Mouse (Mus musculus) T-helper 17 cell (primary cell): ENCODE measurements at regions not wholly inside any gene's neighbourhood (a gene's known extent, or its start where the extent isn't known, plus 50 kb on each side); places are given as distances from the start of the nearest gene placed in this dataset.

Source experiments
- in situ Hi-C, 2 experiments: fragments of 300-600 bp; cut with MboI, MseI; formaldehyde crosslinking; loops; 1 replicate in 1 of 2; 2 replicates in 1 of 2; pipeline ENCODE4 v1.15.1; 2025; ENCODE audit warnings: high pct_unique_total_duplicates in 2 of 2

DNA sequence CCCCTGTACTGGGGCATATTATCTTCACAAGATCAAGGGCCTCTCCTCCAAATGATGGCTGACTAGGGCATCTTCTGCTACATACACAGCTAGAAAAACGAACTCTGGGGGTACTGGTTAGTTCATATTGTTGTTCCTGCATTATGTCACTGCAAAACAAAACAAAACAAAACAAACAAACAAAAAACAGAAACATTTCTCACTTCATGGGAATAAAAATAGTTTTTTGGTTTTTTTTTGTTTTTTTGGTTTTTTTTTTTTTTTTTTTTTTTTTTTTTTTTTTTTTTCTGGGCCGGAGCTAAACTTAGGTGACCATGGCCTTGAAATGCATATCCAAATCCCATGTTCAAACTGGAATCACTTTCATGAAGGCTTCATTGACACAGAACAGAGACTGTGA lies 1184.4 kb downstream of the Efna5 start:
- in situ Hi-C loops = no loop called here

DNA sequence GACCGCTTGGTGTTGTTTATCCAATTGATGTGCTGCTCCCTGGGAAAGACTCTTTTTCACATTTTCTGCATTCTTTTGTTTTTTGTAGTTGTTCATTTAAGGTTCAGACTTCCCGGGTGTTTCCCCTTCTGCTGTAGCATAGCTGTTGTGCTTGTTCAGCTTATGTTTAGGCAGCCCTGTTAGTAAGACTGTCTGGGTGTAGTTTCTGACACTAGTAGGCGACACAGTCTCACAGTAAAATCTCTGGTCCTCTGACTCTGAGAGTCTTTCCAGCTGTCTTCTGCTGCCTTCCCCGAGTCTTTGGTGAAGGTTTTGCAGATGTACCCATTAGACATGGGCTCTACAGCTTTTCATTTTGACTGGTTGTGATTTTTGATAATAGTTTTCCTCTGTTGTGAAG lies 1194.8 kb downstream of the Efna5 start:
- in situ Hi-C loops = no loop called here

DNA sequence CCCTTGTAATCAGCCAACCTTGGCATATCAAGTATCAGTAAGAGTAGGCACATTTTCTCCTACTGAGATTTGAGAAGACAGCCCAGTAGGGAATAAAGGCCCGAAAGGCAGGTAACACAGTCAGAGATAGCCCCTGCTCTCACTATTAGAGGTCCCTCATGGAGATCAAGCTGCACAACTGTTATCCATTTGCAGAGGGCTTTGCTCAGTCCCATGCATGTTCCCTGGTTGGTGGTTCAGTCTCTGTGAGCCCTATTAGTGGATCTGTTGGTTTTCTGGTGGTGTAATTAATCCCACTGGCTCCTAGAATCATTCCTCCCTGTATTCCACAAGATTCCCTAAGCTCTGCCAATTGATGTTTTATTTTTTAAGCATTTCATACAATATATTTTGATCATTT lies 1196.6 kb downstream of the Efna5 start:
- in situ Hi-C loops = no loop called here

DNA sequence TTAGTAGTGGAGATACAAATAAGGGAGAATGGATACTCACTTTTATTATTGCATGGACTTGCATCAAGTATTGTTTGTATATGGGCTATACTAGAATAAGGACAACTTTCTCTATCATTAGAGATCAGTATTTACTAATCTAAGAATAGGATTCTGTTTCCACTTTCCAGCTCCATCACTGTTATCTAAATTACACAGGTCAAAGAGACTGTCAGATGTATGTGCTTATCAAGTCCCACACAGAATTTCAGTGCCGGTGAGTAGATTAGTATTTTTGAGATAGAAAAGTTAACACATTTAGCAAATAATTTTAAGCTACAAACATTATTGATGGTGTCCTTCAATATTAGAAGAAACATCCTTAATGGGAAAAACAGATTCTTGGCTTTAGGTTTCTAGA lies 1210.5 kb downstream of the Efna5 start:
- in situ Hi-C loops = loop anchor here in 1 of 2 experiments (10.0 kb wide), 1 partner anchor 1534 kb away; no protein-coding TSS in a partner anchor

DNA sequence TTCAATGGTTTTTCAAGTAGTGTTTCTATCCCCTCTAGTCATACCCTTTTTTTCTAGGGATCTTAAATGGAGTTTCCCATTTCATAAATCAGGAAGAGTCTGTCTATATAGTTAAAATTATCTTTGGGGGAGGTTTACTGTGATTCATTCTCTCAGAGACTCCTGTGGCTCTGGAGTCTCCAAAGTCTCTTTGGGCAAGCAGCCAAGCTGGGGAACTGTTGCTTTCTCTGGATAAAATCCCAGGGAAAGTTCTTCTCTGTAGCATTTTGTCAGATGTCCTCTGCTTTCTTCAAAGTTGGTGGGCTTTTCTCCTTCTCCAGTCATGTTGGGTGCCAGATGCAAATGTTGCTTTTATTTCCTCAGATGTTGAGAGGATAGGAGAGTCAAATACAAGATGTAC lies 1213.7 kb downstream of the Efna5 start:
- in situ Hi-C loops = no loop called here

DNA sequence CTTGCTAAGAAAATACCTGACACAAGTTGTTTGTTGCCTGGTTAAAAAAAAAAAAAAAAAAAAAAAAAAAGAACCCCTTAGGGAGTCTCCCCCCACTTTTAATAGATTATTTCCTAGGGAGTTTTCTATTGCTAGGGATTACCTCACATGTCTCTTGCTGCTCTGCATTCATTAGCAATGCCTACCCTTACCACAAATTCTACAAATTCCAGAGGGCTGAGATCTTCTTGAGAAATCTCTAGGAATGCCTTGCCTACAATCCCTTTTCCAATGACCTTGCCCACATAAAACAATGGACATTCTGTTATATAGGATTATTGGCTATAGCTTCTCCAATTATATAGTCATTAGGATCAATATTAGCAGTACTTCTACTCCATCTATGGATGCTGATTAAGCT lies 1216.2 kb downstream of the Efna5 start:
- in situ Hi-C loops = no loop called here

DNA sequence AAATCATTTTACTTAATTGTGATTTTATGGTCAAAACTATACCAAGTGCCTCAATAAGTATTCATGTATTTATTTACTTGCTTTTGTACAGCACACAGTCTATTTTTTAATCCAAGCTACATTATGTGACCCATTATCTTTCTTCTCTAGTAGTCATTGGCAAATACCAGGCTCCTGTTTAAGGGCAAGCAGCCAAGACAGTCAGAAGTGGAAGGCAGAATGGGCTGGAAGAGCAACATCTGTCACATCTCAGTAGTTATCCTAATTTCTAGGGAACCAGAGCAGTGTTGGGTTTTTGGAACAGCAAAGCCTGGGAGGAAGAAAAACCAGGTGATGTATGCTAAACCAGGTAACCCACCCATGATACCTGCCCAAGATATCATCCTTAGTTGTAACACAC lies 1233.5 kb downstream of the Efna5 start:
- in situ Hi-C loops = no loop called here

DNA sequence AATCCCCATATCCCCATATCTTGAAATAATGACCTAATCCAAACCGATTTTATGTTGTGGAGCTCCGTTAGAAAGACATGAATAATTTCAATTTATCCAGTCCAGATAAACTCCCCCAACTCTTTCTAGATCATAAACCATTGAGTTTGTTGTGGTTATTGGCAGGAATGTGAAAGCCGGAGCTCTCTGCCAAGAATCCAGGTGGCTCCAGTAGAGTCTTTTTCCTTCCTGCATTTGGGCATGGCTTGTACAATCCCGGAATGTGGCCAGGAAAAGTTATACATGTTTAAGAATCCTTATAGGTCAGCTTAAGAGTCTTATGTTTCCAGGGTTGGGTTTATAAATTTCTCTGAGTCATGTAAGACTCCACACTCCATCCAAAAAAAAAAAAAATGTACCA lies 1272.8 kb downstream of the Efna5 start:
- in situ Hi-C loops = no loop called here

DNA sequence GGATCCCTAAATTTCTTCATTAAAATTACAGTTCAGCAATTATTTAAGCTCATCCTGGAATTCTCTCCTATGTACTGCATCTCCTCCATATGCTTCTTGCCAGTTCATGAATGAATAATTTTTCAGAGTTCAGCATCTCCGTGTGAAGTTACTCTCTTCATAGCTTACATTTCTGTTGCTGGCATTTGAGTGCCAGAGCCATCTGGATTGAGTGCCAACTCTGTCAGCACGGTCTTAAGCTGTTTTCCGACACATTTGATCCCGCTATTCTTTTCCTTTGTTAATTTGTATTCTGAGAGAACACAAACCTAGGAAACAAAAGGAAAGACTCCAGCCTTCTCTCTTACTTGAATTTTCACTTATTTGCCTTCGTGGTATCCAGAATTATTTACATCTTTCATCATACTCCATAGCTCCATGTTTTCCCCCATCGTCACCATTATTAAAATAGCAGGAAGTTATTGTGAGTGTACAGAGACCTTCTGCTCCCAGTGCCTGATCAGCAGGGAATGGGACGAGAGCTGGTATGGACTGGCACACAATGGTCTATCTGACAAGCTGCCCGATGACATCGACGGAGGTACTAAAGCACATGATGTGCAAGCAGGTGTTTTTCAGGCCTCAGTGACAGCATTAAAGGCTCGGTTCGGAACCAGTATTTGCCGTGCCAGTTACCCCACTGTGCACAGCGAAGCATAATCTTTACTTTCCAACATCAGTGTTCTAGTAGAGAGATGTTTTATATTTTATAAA lies 1274.2 kb downstream of the Efna5 start:
- in situ Hi-C loops = no loop called here

DNA sequence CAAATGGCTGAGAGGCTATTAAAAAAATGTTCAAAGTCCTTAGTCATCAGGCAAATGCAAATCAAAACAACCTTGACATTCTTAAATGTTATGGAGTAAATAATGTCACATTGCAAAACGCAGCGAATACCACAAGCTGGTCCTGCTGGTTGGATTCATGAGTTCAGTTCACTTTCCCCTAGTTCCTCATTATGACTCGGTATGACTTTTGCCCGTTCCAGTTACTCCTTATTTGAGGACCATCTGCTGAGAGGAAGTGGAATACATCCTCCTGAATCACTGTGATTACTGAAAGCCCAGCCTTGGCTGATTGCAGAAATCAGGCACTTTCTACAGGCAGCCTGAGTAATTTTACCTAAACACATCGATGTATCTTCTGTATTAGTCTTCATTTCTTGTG lies 1276.9 kb downstream of the Efna5 start:
- in situ Hi-C loops = no loop called here

DNA sequence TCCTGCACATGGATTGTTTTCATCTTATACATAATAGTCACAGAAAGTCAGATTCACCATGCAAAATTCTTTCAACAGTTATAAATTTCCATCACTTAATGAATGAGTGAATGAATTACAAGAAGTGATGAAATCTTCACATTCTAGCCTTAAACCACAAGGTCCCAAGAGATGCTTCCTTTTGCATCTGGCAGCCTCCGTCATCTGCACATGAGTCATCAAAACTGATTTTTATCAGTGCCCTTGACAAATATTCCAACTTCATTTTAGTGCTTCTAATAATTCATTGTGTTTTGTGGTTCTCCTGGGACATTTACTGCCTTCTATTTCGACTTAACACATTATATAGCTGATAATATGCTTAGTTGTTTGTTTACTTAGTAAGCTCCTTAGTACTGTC lies 1291.9 kb downstream of the Efna5 start:
- in situ Hi-C loops = no loop called here

DNA sequence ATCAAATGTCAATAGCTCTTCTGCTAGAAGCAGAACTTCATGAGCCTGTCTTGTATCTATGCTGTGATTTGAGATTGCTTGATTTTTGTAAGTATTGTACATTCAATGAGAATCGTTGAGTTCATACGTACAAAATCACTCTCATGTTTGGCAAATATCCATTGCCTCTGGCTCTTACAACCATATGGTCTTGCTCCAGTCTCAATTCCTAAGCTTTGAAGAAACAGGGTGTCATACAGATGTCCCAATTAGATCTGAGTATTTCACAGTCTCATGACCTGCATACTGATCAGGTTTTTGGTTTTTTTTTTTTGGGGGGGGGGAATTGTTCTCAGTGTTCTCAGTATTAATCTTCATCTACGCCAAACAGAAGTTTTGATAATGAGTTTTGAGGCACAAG lies 1302.2 kb downstream of the Efna5 start:
- in situ Hi-C loops = no loop called here

DNA sequence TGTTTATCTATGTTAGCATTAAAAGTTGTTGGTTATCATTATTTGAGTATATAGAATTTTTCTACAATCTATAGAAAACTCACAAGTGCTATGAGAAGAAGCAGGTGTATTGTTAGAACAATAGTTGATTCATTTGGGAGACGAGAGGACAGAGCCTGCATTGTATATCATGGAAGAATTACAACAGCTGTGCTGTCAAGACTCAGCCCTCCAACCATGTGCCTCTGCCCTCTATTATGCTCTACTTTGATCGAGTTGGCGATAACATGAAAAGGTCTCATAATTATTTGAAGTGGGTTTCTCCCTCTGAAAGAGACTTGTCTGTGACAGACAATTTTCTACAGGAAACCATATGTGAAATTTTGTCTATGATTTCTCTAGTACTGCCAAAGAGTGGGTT lies 1310.2 kb downstream of the Efna5 start:
- in situ Hi-C loops = no loop called here
